Mouse (Mus musculus): ENCODE measurements around the gene Erc1. TPM values are rescaled to one million over a fixed set of nuclear protein-coding genes. Genes with fewer than 3 reads are reported as not detected.

Erc1 gene
- polyA plus RNA-seq, 1 experiment from 2014 or later: 12.6 TPM

- H3K4me3 ChIP-seq (replicated peaks; ENCODE audit: low read length): no peak overlapping the region
- H3K27ac ChIP-seq (ENCODE audit: low read length): no peak overlapping the region
- ATAC-seq (ENCODE audit: insufficient read depth, low FRiP score): no peak
- WGBS: 69% methylated on average over 4 of the region's 4 CpGs
- no peak overlapping the region for H3K9ac ChIP-seq (ENCODE audit: low read length)
- H3K27me3 ChIP-seq (ENCODE audit: control insufficient read depth, insufficient read depth, low read length): no peaks in the 10 kb centered on the region
- no peak overlapping the region for H3K4me2 ChIP-seq (ENCODE audit: low read depth, low read length)
- no peaks in the 10 kb centered on the region for H3K4me1 ChIP-seq (ENCODE audit: control insufficient read depth, insufficient read depth, low read length)
- H3K36me3 ChIP-seq (ENCODE audit: control insufficient read depth, insufficient read depth, low read length): 0 out of 2 replicates have a peak, but pooled peaks cover 5% of the 10 kb centered on the region
- no peaks in the 10 kb centered on the region for H3K9me3 ChIP-seq (replicated peaks; ENCODE audit: control insufficient read depth, low read length)
Observed at GRCm38 (mm10) chr6:119738638-119739375, 109.2 kb downstream of the Erc1 start.

DNA sequence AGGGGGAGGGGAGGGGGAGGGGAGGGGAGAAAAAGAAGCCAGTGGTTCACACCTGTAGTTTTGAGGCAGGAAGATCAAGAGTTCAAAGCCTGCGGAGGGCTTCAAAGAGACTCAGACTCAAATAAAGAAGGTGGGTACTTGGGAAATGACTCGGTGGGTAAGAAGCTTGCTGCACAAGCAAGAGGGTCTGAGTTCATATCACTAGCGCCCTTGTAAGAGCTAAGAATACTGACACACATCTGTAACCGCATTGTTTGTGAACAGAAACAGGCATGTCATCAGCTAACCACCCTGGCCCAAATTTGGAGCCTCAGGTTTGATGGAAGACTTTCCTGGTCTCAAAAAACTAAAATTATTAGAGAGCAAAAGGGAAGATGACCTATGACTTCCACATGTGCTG, 110.3 kb downstream of the Erc1 start:
- Histone ChIP-seq H3K4me2 (ENCODE audit: low read depth, low read length) (no peak overlapping the region), H3K4me1 (ENCODE audit: control insufficient read depth, insufficient read depth, low read length) (no peaks in the 10 kb centered on the region), H3K4me3 (replicated peaks; ENCODE audit: low read length) (no peak overlapping the region), H3K27ac (ENCODE audit: low read length) (no peak overlapping the region), H3K36me3 (ENCODE audit: control insufficient read depth, insufficient read depth, low read length) (0 out of 2 replicates have a peak, but pooled peaks cover under 1% of the 10 kb centered on the region), H3K27me3 (ENCODE audit: control insufficient read depth, insufficient read depth, low read length) (no peaks in the 10 kb centered on the region), H3K9me3 (replicated peaks; ENCODE audit: control insufficient read depth, low read length) (no peaks in the 10 kb centered on the region), H3K9ac (ENCODE audit: low read length) (no peak overlapping the region)
- 96% methylated on average over 4 of the region's 4 CpGs for WGBS
- no peak for ATAC-seq (ENCODE audit: insufficient read depth, low FRiP score)

DNA sequence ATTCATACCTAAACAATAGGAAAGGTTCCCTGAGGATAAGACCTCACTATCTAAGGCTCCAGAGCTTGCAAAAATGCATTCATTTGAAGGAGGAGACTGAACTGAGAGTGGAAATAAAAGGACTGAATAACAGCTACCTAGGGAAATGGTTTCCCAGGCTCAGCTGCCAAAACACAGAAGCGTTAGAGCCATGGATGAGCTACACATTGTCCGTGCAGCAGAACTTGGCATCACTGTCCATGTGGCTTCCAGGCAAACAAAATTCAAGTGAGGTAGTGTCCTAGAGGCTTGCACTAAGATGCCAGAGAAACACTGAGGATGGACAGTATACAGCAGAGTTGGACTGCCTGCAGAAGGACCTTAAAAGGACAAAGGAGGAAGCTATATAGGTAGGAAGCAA, 112.0 kb downstream of the Erc1 start:
- Histone ChIP-seq H3K27ac (ENCODE audit: low read length) (no peak overlapping the region), H3K27me3 (ENCODE audit: control insufficient read depth, insufficient read depth, low read length) (no peaks in the 10 kb centered on the region), H3K4me2 (ENCODE audit: low read depth, low read length) (no peak overlapping the region), H3K9ac (ENCODE audit: low read length) (no peak overlapping the region), H3K4me3 (replicated peaks; ENCODE audit: low read length) (no peak overlapping the region), H3K4me1 (ENCODE audit: control insufficient read depth, insufficient read depth, low read length) (no peaks in the 10 kb centered on the region), H3K9me3 (replicated peaks; ENCODE audit: control insufficient read depth, low read length) (no peaks in the 10 kb centered on the region), H3K36me3 (ENCODE audit: control insufficient read depth, insufficient read depth, low read length) (no peaks in the 10 kb centered on the region)
- WGBS: 76% methylated on average over 2 of the region's 2 CpGs
- no peak for ATAC-seq (ENCODE audit: insufficient read depth, low FRiP score)

DNA sequence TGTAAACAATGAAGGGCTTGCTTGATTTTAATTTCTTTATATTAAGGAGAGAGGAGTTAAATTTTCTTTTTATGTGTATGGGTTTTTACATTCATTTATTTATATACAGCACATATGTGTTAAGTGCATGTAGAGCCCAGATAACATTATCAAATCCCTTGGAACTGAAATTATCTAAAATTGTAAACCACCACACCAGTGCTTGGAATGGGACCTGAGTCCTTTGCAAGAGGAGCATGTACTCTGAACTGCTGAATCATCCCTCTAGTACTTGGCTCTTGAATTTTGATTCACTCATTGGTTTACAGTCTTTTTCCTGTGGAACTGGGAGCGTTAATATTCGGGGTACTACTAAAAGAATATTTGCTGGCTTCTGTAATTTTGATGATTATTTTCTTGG, 116.8 kb downstream of the Erc1 start:
- H3K9ac ChIP-seq (ENCODE audit: low read length): no peak overlapping the region
- no peaks in the 10 kb centered on the region for H3K4me1 ChIP-seq (ENCODE audit: control insufficient read depth, insufficient read depth, low read length)
- no peaks in the 10 kb centered on the region for H3K27me3 ChIP-seq (ENCODE audit: control insufficient read depth, insufficient read depth, low read length)
- H3K4me2 ChIP-seq (ENCODE audit: low read depth, low read length): no peak overlapping the region
- 0 out of 2 replicates have a peak, but pooled peaks cover 3% of the 10 kb centered on the region for H3K36me3 ChIP-seq (ENCODE audit: control insufficient read depth, insufficient read depth, low read length)
- H3K27ac ChIP-seq (ENCODE audit: low read length): no peak overlapping the region
- no peak for ATAC-seq (ENCODE audit: insufficient read depth, low FRiP score)
- no peak overlapping the region for H3K4me3 ChIP-seq (replicated peaks; ENCODE audit: low read length)
- H3K9me3 ChIP-seq (replicated peaks; ENCODE audit: control insufficient read depth, low read length): no peaks in the 10 kb centered on the region
- WGBS: 91% methylated on average over 2 of the region's 2 CpGs

- Histone ChIP-seq H3K4me3 (replicated peaks; ENCODE audit: low read length) (no peak overlapping the region), H3K9me3 (replicated peaks; ENCODE audit: control insufficient read depth, low read length) (no peaks in the 10 kb centered on the region), H3K9ac (ENCODE audit: low read length) (no peak overlapping the region), H3K36me3 (ENCODE audit: control insufficient read depth, insufficient read depth, low read length) (no peaks in the 10 kb centered on the region), H3K4me2 (ENCODE audit: low read depth, low read length) (no peak overlapping the region), H3K4me1 (ENCODE audit: control insufficient read depth, insufficient read depth, low read length) (no peaks in the 10 kb centered on the region), H3K27ac (ENCODE audit: low read length) (no peak overlapping the region), H3K27me3 (ENCODE audit: control insufficient read depth, insufficient read depth, low read length) (no peaks in the 10 kb centered on the region)
- no peak for ATAC-seq (ENCODE audit: insufficient read depth, low FRiP score)
- WGBS: 93% methylated on average over 2 of the region's 2 CpGs
Observed at GRCm38 (mm10) chr6:119715234-119715633, 132.7 kb downstream of the Erc1 start.

- ATAC-seq (ENCODE audit: insufficient read depth, low FRiP score): no peak
- no peak overlapping the region for H3K9ac ChIP-seq (ENCODE audit: low read length)
- WGBS: 65% methylated on average over 2 of the region's 2 CpGs
- H3K36me3 ChIP-seq (ENCODE audit: control insufficient read depth, insufficient read depth, low read length): no peaks in the 10 kb centered on the region
- H3K27me3 ChIP-seq (ENCODE audit: control insufficient read depth, insufficient read depth, low read length): no peaks in the 10 kb centered on the region
- H3K4me3 ChIP-seq (replicated peaks; ENCODE audit: low read length): no peak overlapping the region
- no peak overlapping the region for H3K27ac ChIP-seq (ENCODE audit: low read length)
- no peak overlapping the region for H3K4me2 ChIP-seq (ENCODE audit: low read depth, low read length)
- H3K9me3 ChIP-seq (replicated peaks; ENCODE audit: control insufficient read depth, low read length): no peaks in the 10 kb centered on the region
- no peaks in the 10 kb centered on the region for H3K4me1 ChIP-seq (ENCODE audit: control insufficient read depth, insufficient read depth, low read length)
Observed at GRCm38 (mm10) chr6:119713961-119714360, 134.0 kb downstream of the Erc1 start.

DNA sequence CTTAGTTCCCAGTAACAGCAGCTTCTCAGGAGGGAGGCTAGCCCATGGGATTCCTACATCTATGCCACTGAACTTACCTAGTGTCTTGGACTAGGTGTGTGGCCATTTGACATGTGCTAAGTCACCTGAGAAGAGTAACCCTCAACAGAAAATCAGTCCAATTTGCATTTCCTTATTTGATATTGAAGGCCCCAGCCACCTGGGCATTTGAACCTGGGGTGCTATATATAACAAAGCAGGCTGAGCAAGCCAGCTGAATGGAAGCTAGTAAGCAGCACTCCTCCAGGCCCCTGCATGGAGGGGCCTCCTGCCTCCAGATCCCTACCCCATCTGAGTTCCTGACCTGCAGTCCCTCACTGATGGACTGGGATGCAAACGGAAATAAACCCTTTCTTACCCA, 135.5 kb downstream of the Erc1 start:
- Histone ChIP-seq H3K9me3 (replicated peaks; ENCODE audit: control insufficient read depth, low read length) (no peaks in the 10 kb centered on the region), H3K4me3 (replicated peaks; ENCODE audit: low read length) (no peak overlapping the region), H3K4me2 (ENCODE audit: low read depth, low read length) (no peak overlapping the region), H3K27ac (ENCODE audit: low read length) (no peak overlapping the region), H3K4me1 (ENCODE audit: control insufficient read depth, insufficient read depth, low read length) (no peaks in the 10 kb centered on the region), H3K27me3 (ENCODE audit: control insufficient read depth, insufficient read depth, low read length) (no peaks in the 10 kb centered on the region), H3K9ac (ENCODE audit: low read length) (no peak overlapping the region), H3K36me3 (ENCODE audit: control insufficient read depth, insufficient read depth, low read length) (no peaks in the 10 kb centered on the region)
- no peak for ATAC-seq (ENCODE audit: insufficient read depth, low FRiP score)
- WGBS: 63% methylated on average over 1 of the region's 1 CpGs

GRCm38 (mm10) chr6:119711649-119712305, 136.2 kb downstream of the Erc1 start:
- no peak overlapping the region for H3K4me3 ChIP-seq (replicated peaks; ENCODE audit: low read length)
- H3K9me3 ChIP-seq (replicated peaks; ENCODE audit: control insufficient read depth, low read length): no peaks in the 10 kb centered on the region
- no peaks in the 10 kb centered on the region for H3K4me1 ChIP-seq (ENCODE audit: control insufficient read depth, insufficient read depth, low read length)
- WGBS: 67% methylated on average over 8 of the region's 8 CpGs
- no peak for ATAC-seq (ENCODE audit: insufficient read depth, low FRiP score)
- no peaks in the 10 kb centered on the region for H3K36me3 ChIP-seq (ENCODE audit: control insufficient read depth, insufficient read depth, low read length)
- H3K27me3 ChIP-seq (ENCODE audit: control insufficient read depth, insufficient read depth, low read length): no peaks in the 10 kb centered on the region
- no peak overlapping the region for H3K9ac ChIP-seq (ENCODE audit: low read length)
- H3K27ac ChIP-seq (ENCODE audit: low read length): no peak overlapping the region
- no peak overlapping the region for H3K4me2 ChIP-seq (ENCODE audit: low read depth, low read length)

DNA sequence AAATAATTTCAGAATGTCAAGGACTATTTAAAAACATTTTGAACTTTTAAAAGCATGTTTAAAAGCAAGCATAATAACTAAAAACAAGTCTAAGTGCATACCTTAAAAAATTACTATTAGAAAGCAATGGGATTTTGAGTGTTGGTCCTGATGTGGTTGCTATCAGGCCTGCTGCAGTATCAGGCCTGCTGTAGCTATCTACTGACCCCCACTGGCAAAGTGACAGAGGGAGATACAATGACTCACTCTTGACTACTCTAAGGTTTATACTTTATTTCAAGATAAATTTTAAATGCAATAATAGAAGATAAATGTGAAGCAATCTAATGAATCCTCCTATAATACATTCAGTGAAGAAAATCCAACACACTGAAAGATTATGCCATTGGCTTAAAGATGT, 138.4 kb downstream of the Erc1 start:
- Histone ChIP-seq H3K4me1 (ENCODE audit: control insufficient read depth, insufficient read depth, low read length) (peaks cover 2% of the 10 kb centered on the region; the same call in 1 of the 2 replicates), H3K4me3 (replicated peaks; ENCODE audit: low read length) (no peak overlapping the region), H3K27me3 (ENCODE audit: control insufficient read depth, insufficient read depth, low read length) (no peaks in the 10 kb centered on the region), H3K36me3 (ENCODE audit: control insufficient read depth, insufficient read depth, low read length) (no peaks in the 10 kb centered on the region), H3K9me3 (replicated peaks; ENCODE audit: control insufficient read depth, low read length) (no peaks in the 10 kb centered on the region), H3K27ac (ENCODE audit: low read length) (no peak overlapping the region), H3K9ac (ENCODE audit: low read length) (no peak overlapping the region), H3K4me2 (ENCODE audit: low read depth, low read length) (no peak overlapping the region)
- ATAC-seq (ENCODE audit: insufficient read depth, low FRiP score): no peak
